Mouse (Mus musculus) liver, adult 2 months (tissue): ENCODE data around the gene Akr1c19.

Experiments used
- CTCF ChIP-seq: fragments of 200-500 bp; IDR thresholded peaks from 2 replicates; pipeline ENCODE4 v1.5.1; 2011; ENCODE audit warnings: low read depth, low read length, control low read depth
- POLR2A ChIP-seq: fragments of 200-500 bp; IDR thresholded peaks from 2 replicates; pipeline ENCODE4 v1.6.1; 2011; ENCODE audit warnings: low read length, control low read depth; ENCODE audit not compliant: insufficient read depth; ENCODE audit errors: extremely low read depth

DNA sequence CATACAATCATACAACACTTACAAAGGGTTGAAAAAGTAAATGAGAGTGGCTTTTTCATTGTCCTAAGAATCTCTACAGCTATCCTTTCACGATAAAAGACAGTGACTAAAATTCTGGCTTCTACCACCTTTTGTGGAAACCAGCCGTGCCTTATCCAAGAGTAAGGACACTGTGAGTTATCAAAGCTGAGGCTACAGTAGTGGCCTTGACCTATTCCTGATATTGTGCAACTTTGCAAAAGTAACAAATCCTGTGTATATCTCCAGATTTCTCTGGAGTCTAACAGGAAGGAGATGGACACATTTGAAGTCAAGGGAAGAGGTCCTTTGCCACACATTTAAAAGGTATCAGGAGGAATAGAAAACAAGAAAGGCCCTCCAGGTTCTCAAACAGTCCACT lies 49.0 kb downstream of the Akr1c19 start:
- TF ChIP-seq CTCF = no peak
- TF ChIP-seq POLR2A = no peak
